28 mouse cellular contexts compared by ENCODE assay signal in the genomic region with DNA sequence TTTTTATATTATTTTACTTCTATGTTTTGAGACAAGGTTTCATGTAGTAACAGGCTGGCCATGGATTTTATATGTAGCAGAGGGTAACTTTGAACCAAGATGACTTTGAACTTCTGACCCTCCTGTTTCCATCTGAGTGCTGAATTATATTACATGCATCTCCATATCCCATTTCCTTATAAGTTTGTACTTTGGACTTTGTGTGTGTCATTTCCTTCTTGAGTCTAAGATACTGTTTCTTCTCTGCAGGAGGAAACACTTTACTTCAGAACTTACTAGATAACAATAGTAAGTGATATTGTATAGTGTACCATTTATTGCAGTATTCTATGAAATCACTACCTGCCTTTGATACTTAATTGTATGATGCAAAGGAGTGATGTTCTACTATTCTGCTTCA.
"Had no signal": no experiment of that assay in that cellular context is flagged by ENCODE, and none has a peak within 500 bp of the region (broad histone marks: within the 10 kb centered on the region; RNA-seq: fewer than 3 reads in every experiment).

No protein-coding gene starts in this region.

- H3K4me1 ChIP-seq: embryonic facial prominence, embryonic 10.5 days; embryonic facial prominence, embryonic 12.5 days; embryonic facial prominence, embryonic 13.5 days; embryonic facial prominence, embryonic 15.5 days; forebrain, embryonic 10.5 days; forebrain, embryonic 12.5 days; forebrain, embryonic 13.5 days; forebrain, embryonic 15.5 days had no signal

- H3K27me3 ChIP-seq: embryonic facial prominence, embryonic 12.5 days; embryonic facial prominence, embryonic 13.5 days; embryonic facial prominence, embryonic 15.5 days; forebrain, embryonic 12.5 days; forebrain, embryonic 13.5 days; forebrain, embryonic 15.5 days had no signal

- H3K4me3 ChIP-seq: embryonic facial prominence, embryonic 10.5 days; embryonic facial prominence, embryonic 12.5 days; embryonic facial prominence, embryonic 13.5 days; embryonic facial prominence, embryonic 15.5 days; erythroblast, embryonic 14.5 days; forebrain, embryonic 10.5 days; forebrain, embryonic 12.5 days; forebrain, embryonic 13.5 days; forebrain, embryonic 15.5 days; gastrocnemius, adult 2 months had no signal

- H3K9me3 ChIP-seq: embryonic facial prominence, embryonic 12.5 days; embryonic facial prominence, embryonic 13.5 days; embryonic facial prominence, embryonic 15.5 days; forebrain, embryonic 10.5 days; forebrain, embryonic 12.5 days; forebrain, embryonic 13.5 days; forebrain, embryonic 15.5 days had no signal

- ATAC-seq: forebrain, embryonic 13.5 days; forebrain, embryonic 14.5 days; forebrain, embryonic 15.5 days; forebrain, embryonic 16.5 days; forebrain, postnatal 0 days had no signal

- DNase-seq: cerebellum, adult 2 months; cerebellum, adult 8-10 months; cerebellum, adult 9-10 months; cerebellum, adult 9-11 months; cerebellum, postnatal 10 days; cerebellum, postnatal 14 days; cerebellum, postnatal 25 days; cerebellum, postnatal 36 days; embryo, embryonic 11 days; forebrain, postnatal 0 days; gastrocnemius, adult 2 months; gastrocnemius, postnatal 10 days; gastrocnemius, postnatal 14 days; gastrocnemius, postnatal 25 days; gastrocnemius, postnatal 36 days; heart, adult 11 months; heart, adult 18-20 months had no signal

- H3K27ac ChIP-seq: embryonic facial prominence, embryonic 10.5 days; embryonic facial prominence, embryonic 12.5 days; embryonic facial prominence, embryonic 13.5 days; embryonic facial prominence, embryonic 15.5 days; forebrain, embryonic 10.5 days; forebrain, embryonic 12.5 days; forebrain, embryonic 13.5 days; forebrain, embryonic 15.5 days; gastrocnemius, adult 2 months had no signal

- H3K4me2 ChIP-seq: embryonic facial prominence, embryonic 12.5 days; embryonic facial prominence, embryonic 13.5 days; embryonic facial prominence, embryonic 15.5 days; forebrain, embryonic 12.5 days; forebrain, embryonic 13.5 days; forebrain, embryonic 15.5 days had no signal

- H3K9ac ChIP-seq: embryonic facial prominence, embryonic 12.5 days; embryonic facial prominence, embryonic 13.5 days; embryonic facial prominence, embryonic 15.5 days; forebrain, embryonic 12.5 days; forebrain, embryonic 13.5 days; forebrain, embryonic 15.5 days; forebrain, postnatal 0 days had no signal

- H3K36me3 ChIP-seq: embryonic facial prominence, embryonic 10.5 days; embryonic facial prominence, embryonic 12.5 days; embryonic facial prominence, embryonic 13.5 days; embryonic facial prominence, embryonic 15.5 days; forebrain, embryonic 10.5 days; forebrain, embryonic 12.5 days; forebrain, embryonic 15.5 days had no signal
